Mouse (Mus musculus): ENCODE results near the gene Kat7. TPM values are rescaled to one million over a fixed set of nuclear protein-coding genes. Genes with fewer than 3 reads are reported as not detected.

Gene Kat7
- polyA plus RNA-seq, 1 experiment: not detected

DNA sequence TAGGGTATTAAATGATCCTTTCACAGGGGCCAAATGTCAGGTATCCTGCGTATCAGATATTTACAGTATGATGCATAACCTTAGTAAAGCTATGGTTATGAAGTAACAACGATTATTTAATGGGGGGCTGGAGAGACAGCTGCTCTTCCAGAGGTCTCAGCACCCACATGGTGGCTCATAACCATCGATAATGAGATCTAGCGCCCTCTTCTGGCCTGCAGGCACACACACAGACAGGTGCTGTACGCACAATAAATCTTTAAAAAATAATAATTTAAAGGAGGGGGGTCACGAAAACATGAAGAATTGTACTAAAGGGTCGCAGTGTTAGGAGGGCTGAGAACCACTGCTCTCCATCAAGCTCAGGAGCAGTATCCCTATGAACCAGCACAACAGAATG lies 4.4 kb downstream of the Kat7 start:
- Histone ChIP-seq H3K4me1 (ENCODE audit: control insufficient read depth, insufficient read depth, low read length) (0 out of 2 replicates have a peak, but pooled peaks cover 2% of the 10 kb centered on the region), H3K4me3 (ENCODE audit: insufficient read depth, low read depth, low read length) (no peak overlapping the region), H3K27ac (ENCODE audit: insufficient read depth, low read depth, low read length) (no peak overlapping the region)
- no peak for TF ChIP-seq POLR2A (IDR thresholded peaks at IDR 0.05; ENCODE audit: insufficient read depth, low read depth, low read length)
- TF ChIP-seq CTCF (IDR thresholded peaks at IDR 0.05; ENCODE audit: insufficient read depth, low read depth, low read length): no peak
- WGBS: 92% methylated on average over 7 of the region's 7 CpGs

GRCm38 (mm10) chr11:95301772-95302171 lies 8.3 kb downstream of the Kat7 start:
- H3K4me3 ChIP-seq (ENCODE audit: insufficient read depth, low read depth, low read length): no peak overlapping the region
- no peak for TF ChIP-seq POLR2A (IDR thresholded peaks at IDR 0.05; ENCODE audit: insufficient read depth, low read depth, low read length)
- TF ChIP-seq CTCF (IDR thresholded peaks at IDR 0.05; ENCODE audit: insufficient read depth, low read depth, low read length): no peak
- WGBS: 94% methylated on average over 3 of the region's 3 CpGs
- H3K4me1 ChIP-seq (ENCODE audit: control insufficient read depth, insufficient read depth, low read length): peaks cover 3% of the 10 kb centered on the region; the same call in 1 of the 2 replicates
- H3K27ac ChIP-seq (ENCODE audit: insufficient read depth, low read depth, low read length): no peak overlapping the region

GRCm38 (mm10) chr11:95299886-95300285 lies 10.2 kb downstream of the Kat7 start:
- Histone ChIP-seq H3K27ac (ENCODE audit: insufficient read depth, low read depth, low read length) (no peak overlapping the region), H3K4me3 (ENCODE audit: insufficient read depth, low read depth, low read length) (no peak overlapping the region), H3K4me1 (ENCODE audit: control insufficient read depth, insufficient read depth, low read length) (peaks cover 3% of the 10 kb centered on the region; the same call in 1 of the 2 replicates)
- 78% methylated on average over 12 of the region's 12 CpGs for WGBS
- TF ChIP-seq CTCF (IDR thresholded peaks at IDR 0.05; ENCODE audit: insufficient read depth, low read depth, low read length) (no peak), POLR2A (IDR thresholded peaks at IDR 0.05; ENCODE audit: insufficient read depth, low read depth, low read length) (no peak)

- 14% methylated on average over 2 of the region's 2 CpGs for WGBS
- no peak overlapping the region for H3K27ac ChIP-seq (ENCODE audit: insufficient read depth, low read depth, low read length)
- no peak overlapping the region for H3K4me3 ChIP-seq (ENCODE audit: insufficient read depth, low read depth, low read length)
- peaks cover 3% of the 10 kb centered on the region; the same call in 1 of the 2 replicates for H3K4me1 ChIP-seq (ENCODE audit: control insufficient read depth, insufficient read depth, low read length)
- TF ChIP-seq CTCF (IDR thresholded peaks at IDR 0.05; ENCODE audit: insufficient read depth, low read depth, low read length) (peak; percentile 10; the same call in 1 of the 2 replicates), POLR2A (IDR thresholded peaks at IDR 0.05; ENCODE audit: insufficient read depth, low read depth, low read length) (no peak)
Measured at GRCm38 (mm10) chr11:95298146-95298545, 11.9 kb downstream of the Kat7 start.

- no peak overlapping the region for H3K4me3 ChIP-seq (ENCODE audit: insufficient read depth, low read depth, low read length)
- H3K27ac ChIP-seq (ENCODE audit: insufficient read depth, low read depth, low read length): no peak overlapping the region
- H3K4me1 ChIP-seq (ENCODE audit: control insufficient read depth, insufficient read depth, low read length): peaks cover 3% of the 10 kb centered on the region; the same call in 1 of the 2 replicates
- WGBS: 93% methylated on average over 13 of the region's 13 CpGs
- TF ChIP-seq CTCF (IDR thresholded peaks at IDR 0.05; ENCODE audit: insufficient read depth, low read depth, low read length) (no peak), POLR2A (IDR thresholded peaks at IDR 0.05; ENCODE audit: insufficient read depth, low read depth, low read length) (no peak)
Measured at GRCm38 (mm10) chr11:95295736-95296135, 14.3 kb downstream of the Kat7 start.

DNA sequence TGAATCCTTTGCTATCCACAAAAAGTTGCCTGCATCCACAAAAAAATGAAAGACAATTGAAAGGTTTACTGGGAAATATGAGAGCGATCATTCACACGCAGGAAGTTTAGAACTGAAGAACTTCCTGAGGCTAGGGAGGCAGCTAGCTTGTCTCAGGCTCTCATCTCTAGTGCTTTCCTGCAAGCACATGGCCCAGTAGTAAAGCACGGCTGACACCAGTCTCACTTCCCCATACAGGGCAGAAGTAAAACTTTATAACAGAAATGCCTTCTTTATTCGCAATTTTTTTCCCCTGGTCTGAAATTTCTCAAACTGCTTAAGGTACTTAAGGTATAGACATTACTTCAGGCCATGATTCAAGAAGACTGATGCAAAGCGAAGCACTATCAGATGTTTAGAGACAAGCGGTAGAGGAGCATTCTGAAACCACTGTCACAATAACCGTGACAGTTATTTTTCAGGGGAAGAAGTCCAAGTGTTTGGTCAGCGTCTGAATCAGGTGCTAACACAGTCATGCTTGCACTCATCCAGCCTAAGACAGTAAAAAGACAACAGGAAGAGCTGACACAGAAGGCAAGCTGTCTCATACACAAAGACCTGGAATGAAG lies 16.9 kb downstream of the Kat7 start:
- Histone ChIP-seq H3K4me3 (ENCODE audit: insufficient read depth, low read depth, low read length) (no peak overlapping the region), H3K4me1 (ENCODE audit: control insufficient read depth, insufficient read depth, low read length) (no peaks in the 10 kb centered on the region), H3K27ac (ENCODE audit: insufficient read depth, low read depth, low read length) (no peak overlapping the region)
- WGBS: 92% methylated on average over 8 of the region's 8 CpGs
- TF ChIP-seq CTCF (IDR thresholded peaks at IDR 0.05; ENCODE audit: insufficient read depth, low read depth, low read length) (no peak), POLR2A (IDR thresholded peaks at IDR 0.05; ENCODE audit: insufficient read depth, low read depth, low read length) (no peak)

GRCm38 (mm10) chr11:95291998-95292397 lies 18.0 kb downstream of the Kat7 start:
- 77% methylated on average over 4 of the region's 4 CpGs for WGBS
- H3K27ac ChIP-seq (ENCODE audit: insufficient read depth, low read depth, low read length): no peak overlapping the region
- TF ChIP-seq CTCF (IDR thresholded peaks at IDR 0.05; ENCODE audit: insufficient read depth, low read depth, low read length): no peak
- H3K4me1 ChIP-seq (ENCODE audit: control insufficient read depth, insufficient read depth, low read length): no peaks in the 10 kb centered on the region
- no peak overlapping the region for H3K4me3 ChIP-seq (ENCODE audit: insufficient read depth, low read depth, low read length)

GRCm38 (mm10) chr11:95282331-95282730 lies 27.7 kb downstream of the Kat7 start:
- H3K4me1 ChIP-seq (ENCODE audit: control insufficient read depth, insufficient read depth, low read length): no peaks in the 10 kb centered on the region
- 74% methylated on average over 5 of the region's 5 CpGs for WGBS
- TF ChIP-seq CTCF (IDR thresholded peaks at IDR 0.05; ENCODE audit: insufficient read depth, low read depth, low read length) (no peak), POLR2A (IDR thresholded peaks at IDR 0.05; ENCODE audit: insufficient read depth, low read depth, low read length) (no peak)
- no peak overlapping the region for H3K4me3 ChIP-seq (ENCODE audit: insufficient read depth, low read depth, low read length)
- H3K27ac ChIP-seq (ENCODE audit: insufficient read depth, low read depth, low read length): no peak overlapping the region

DNA sequence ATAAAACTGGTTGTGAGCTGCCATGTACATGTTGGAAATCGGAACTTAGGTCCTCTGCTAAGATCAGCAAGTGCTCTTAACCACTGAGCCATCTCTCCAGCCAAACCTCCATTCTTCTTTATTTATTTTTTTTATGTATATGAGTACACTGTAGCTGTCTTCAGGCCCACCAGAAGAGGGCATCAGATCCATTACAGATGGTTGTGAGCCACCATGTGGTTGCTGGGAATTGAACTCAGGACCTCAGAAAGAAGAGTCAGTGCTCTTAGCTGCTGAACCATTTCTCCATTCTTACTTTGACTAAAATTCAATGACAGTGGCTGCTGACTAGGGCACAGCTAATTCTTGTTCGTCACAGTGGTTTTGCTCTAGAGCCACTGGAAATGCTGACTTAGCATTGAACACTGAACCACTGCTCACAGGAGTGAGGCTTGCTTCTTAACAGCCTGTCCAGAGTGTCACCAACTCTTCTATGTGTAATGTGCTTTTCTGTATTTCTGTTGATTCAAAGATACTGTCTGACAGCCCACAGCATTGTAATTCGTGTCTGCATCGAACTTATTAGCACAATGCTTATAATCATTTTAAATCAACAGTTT lies 30.9 kb downstream of the Kat7 start:
- no peaks in the 10 kb centered on the region for H3K4me1 ChIP-seq (ENCODE audit: control insufficient read depth, insufficient read depth, low read length)
- TF ChIP-seq CTCF (IDR thresholded peaks at IDR 0.05; ENCODE audit: insufficient read depth, low read depth, low read length): no peak
- no peak for TF ChIP-seq POLR2A (IDR thresholded peaks at IDR 0.05; ENCODE audit: insufficient read depth, low read depth, low read length)
- no peak overlapping the region for H3K27ac ChIP-seq (ENCODE audit: insufficient read depth, low read depth, low read length)
- 92% methylated on average over 4 of the region's 4 CpGs for WGBS
- H3K4me3 ChIP-seq (ENCODE audit: insufficient read depth, low read depth, low read length): no peak overlapping the region
